Mouse (Mus musculus) CH12.LX (cell line): ENCODE measurements at regions not wholly inside any gene's neighbourhood (a gene's known extent, or its start where the extent isn't known, plus 50 kb on each side); places are given as distances from the start of the nearest gene placed in this dataset.

Experiments used
- CTCF ChIP-seq, 2 experiments: IDR thresholded peaks in 1 of 2; conservative IDR thresholded peaks in 1 of 2; 2 replicates each; pipeline ENCODE4 v1.5.1; 2011 to 2012; ENCODE audit warnings: low read depth in 2 of 2, low read length in 2 of 2, improper control_type of control experiment in 1 of 2, inconsistent platforms in 1 of 2, mild to moderate bottlenecking in 1 of 2, moderate library complexity in 1 of 2
- E2F4 ChIP-seq: IDR thresholded peaks from 2 replicates; pipeline ENCODE4 v1.6.1; 2011; ENCODE audit warnings: low read depth, low read length, improper control_type of control experiment; ENCODE audit not compliant: insufficient replicate concordance
- EP300 ChIP-seq: IDR thresholded peaks from 2 replicates; pipeline ENCODE4 v1.6.1; 2011; ENCODE audit warnings: low read length, improper control_type of control experiment
- MAFK ChIP-seq: IDR thresholded peaks from 2 replicates; pipeline ENCODE4 v1.6.1; 2011; ENCODE audit warnings: low read length, improper control_type of control experiment; ENCODE audit not compliant: insufficient replicate concordance
- MAX ChIP-seq: IDR thresholded peaks from 2 replicates; pipeline ENCODE4 v1.6.1; 2011; ENCODE audit warnings: low read length, improper control_type of control experiment
- POLR2A ChIP-seq: IDR thresholded peaks from 2 replicates; pipeline ENCODE4 v1.6.1; 2011; ENCODE audit warnings: low read depth, mild to moderate bottlenecking, improper control_type of control experiment, low read length
- POLR2AphosphoS2 ChIP-seq: IDR thresholded peaks from 2 replicates; pipeline ENCODE4 v1.6.1; 2011; ENCODE audit warnings: low read depth, low read length, improper control_type of control experiment

GRCm38 (mm10) chr2:131749746-131750145 lies 109.8 kb downstream of the Erv3 start:
- TF ChIP-seq MAX, result no peak
- no peak for TF ChIP-seq EP300
- no peak for TF ChIP-seq CTCF (conservative IDR thresholded peaks at IDR 0.05 in 1 of 2, IDR thresholded peaks at IDR 0.05 in 1 of 2; ENCODE audit: low read depth in 2 of 2, low read length in 2 of 2)
- no peak for TF ChIP-seq POLR2A
- TF ChIP-seq POLR2AphosphoS2, result no peak
- TF ChIP-seq E2F4, result no peak
- TF ChIP-seq MAFK, result no peak
